Mouse (Mus musculus) cerebellum, adult 2 months (tissue): ENCODE results near the gene Cdc42bpb.

Experiments used
- CTCF ChIP-seq: fragments of 200-500 bp; IDR thresholded peaks from 2 replicates; pipeline ENCODE4 v1.5.1; 2011; ENCODE audit warnings: low read depth, mild to moderate bottlenecking, control low read depth, low read length, moderate library complexity, borderline replicate concordance; ENCODE audit not compliant: insufficient read depth
- POLR2A ChIP-seq: fragments of 200-500 bp; IDR thresholded peaks from 2 replicates; pipeline ENCODE4 v1.6.1; 2011; ENCODE audit warnings: low read length, control low read depth, borderline replicate concordance; ENCODE audit not compliant: insufficient read depth

DNA sequence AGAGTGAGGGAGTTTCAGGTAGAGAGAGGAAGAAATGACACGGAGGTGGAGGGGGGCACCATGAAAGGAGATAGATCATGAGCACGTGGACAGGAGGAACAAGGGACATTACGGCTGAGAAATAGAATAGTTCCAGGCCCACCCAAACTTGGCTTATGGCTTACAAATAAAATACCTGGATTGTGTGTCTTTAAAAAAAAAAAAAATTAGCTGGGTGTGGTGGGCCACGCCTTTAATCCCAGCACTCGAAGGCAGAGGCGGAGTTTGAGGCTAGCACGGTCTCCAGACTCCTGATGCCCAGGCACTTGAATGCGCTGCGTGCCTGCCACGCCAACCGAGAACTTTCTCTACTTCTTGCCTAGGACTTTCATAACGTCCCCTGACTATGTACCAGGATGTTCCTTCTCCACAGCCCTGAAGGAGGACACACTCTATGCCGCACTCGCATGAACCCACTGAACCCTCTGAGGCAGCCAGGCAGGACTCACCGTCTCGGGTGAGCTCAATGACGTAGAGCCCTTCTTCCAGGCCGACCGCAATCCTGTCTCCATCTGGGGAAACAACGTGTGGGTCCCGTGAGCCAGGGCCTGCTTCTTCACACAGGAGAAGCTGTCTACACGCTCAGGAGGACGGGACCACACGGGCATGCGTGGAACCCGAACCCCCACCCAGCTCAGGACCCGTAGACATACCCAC is 76.0 kb downstream of the Cdc42bpb start:
- no peak for TF ChIP-seq POLR2A
- no peak for TF ChIP-seq CTCF
